Mouse (Mus musculus) macrophage (primary cell): ENCODE measurements around the gene Lmo1. TPM values are rescaled to one million over a fixed set of nuclear protein-coding genes. Genes with fewer than 3 reads are reported as not detected.
"Not testable (repeated sequence)": the region's sequence is repeated elsewhere in the genome, so short reads cannot be mapped to it uniquely, and the experiment has no call there.

Experiments
- H3K27ac ChIP-seq: fragments of 350-480 bp; formaldehyde crosslinking; 2 replicates; pipeline ENCODE4 v1.9.0; 2021
- H3K36me3 ChIP-seq: fragments of 350-480 bp; formaldehyde crosslinking; 2 replicates; pipeline ENCODE4 v1.9.0; 2021; ENCODE audit errors: inconsistent target
- H3K4me3 ChIP-seq: fragments of 350-480 bp; formaldehyde crosslinking; 2 replicates; pipeline ENCODE4 v1.9.0; 2021; ENCODE audit errors: inconsistent target
- H3K79me2 ChIP-seq: fragments of 350-480 bp; formaldehyde crosslinking; 2 replicates; pipeline ENCODE4 v1.9.0; 2021; ENCODE audit errors: inconsistent target
- WGBS: methylation state at CpG from one replicate; pipeline ENCODE4 v1.1.7; 2026; ENCODE audit warnings: inconsistent platforms; ENCODE audit not compliant: missing documents; 5-methylcytosine and 5-hydroxymethylcytosine counted together
- polyA plus RNA-seq: library from polyadenylated mRNA; stranded (reverse); fragments of 250-400 nt; gene quantifications from 3 replicates; pipeline ENCODE4 v1.2.4, GENCODE M21; 2018; ENCODE audit warnings: inconsistent platforms

Lmo1 gene
- polyA plus RNA-seq, 1 experiment from 2014 or later: not detected

DNA sequence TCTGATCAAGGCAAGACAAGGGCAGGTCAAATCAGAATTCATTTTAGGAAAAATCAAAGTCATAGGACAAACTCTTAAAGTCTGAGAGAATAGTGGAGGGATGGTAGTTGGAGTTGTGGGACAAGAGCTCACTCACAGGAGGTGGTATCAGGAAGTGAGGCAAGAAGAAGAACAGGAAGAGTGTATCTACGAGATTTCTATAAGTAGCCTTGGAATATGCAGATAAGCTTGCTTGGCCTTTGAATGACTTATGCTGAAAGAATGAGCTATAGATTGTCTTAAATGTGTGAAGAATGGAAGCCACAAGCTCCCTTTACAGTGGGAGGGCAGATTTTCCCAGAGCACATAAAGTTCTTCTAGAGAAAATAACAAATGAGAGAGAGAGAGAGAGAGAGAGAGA is 70.1 kb downstream of the Lmo1 start:
- no peak overlapping the region for H3K4me3 ChIP-seq
- 29% methylated on average over 1 of the region's 1 CpGs for WGBS
- H3K79me2 ChIP-seq: no peaks in the 10 kb centered on the region
- no peaks in the 10 kb centered on the region for H3K36me3 ChIP-seq
- no peak overlapping the region for H3K27ac ChIP-seq

GRCm38 (mm10) chr7:109101167-109101566 is 73.8 kb downstream of the Lmo1 start:
- Histone ChIP-seq H3K27ac (no peak overlapping the region), H3K79me2 (no peaks in the 10 kb centered on the region), H3K4me3 (no peak overlapping the region), H3K36me3 (no peaks in the 10 kb centered on the region)
- WGBS: 96% methylated on average over 3 of the region's 3 CpGs

GRCm38 (mm10) chr7:109098145-109099018 is 76.6 kb downstream of the Lmo1 start:
- WGBS: 44% methylated on average over 6 of the region's 6 CpGs
- Histone ChIP-seq H3K36me3 (no peaks in the 10 kb centered on the region), H3K4me3 (no peak overlapping the region), H3K79me2 (no peaks in the 10 kb centered on the region), H3K27ac (no peak overlapping the region)

- H3K79me2 ChIP-seq: no peaks in the 10 kb centered on the region
- 75% methylated on average over 7 of the region's 7 CpGs for WGBS
- H3K4me3 ChIP-seq: no peak overlapping the region
- no peaks in the 10 kb centered on the region for H3K36me3 ChIP-seq
- no peak overlapping the region for H3K27ac ChIP-seq
These were observed 77.8 kb downstream of the Lmo1 start for GRCm38 (mm10) chr7:109097203-109097602.

DNA sequence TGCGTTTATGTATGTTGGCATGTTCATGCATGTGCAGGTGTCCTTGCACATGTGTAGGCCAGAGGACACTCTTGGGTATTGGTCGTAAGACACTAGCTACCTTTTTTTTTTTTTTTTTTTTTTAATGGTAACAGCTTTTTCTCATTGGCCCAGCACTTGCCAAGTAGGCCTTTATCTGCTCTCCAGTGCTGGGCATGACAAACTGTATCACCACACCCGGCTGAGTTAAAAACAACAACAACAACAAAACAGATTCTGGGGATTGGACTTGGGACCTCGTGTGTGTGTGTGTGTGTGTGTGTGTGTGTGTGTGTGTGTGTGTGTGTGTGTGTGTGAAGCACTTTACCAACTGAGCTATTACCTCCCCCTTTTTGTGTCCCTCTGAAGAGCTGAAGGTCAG is 78.4 kb downstream of the Lmo1 start:
- Histone ChIP-seq H3K79me2 (no peaks in the 10 kb centered on the region), H3K27ac (no peak overlapping the region), H3K36me3 (no peaks in the 10 kb centered on the region), H3K4me3 (no peak overlapping the region)
- WGBS: 89% methylated on average over 4 of the region's 4 CpGs

- Histone ChIP-seq H3K36me3 (no peaks in the 10 kb centered on the region), H3K27ac (no peak overlapping the region), H3K4me3 (no peak overlapping the region), H3K79me2 (no peaks in the 10 kb centered on the region)
- WGBS: 87% methylated on average over 7 of the region's 7 CpGs
These were observed 80.7 kb downstream of the Lmo1 start for GRCm38 (mm10) chr7:109094294-109094693.

- WGBS: 80% methylated on average over 2 of the region's 2 CpGs
- not testable (repeated sequence) for H3K27ac ChIP-seq, H3K79me2 ChIP-seq, H3K36me3 ChIP-seq, H3K4me3 ChIP-seq
These were observed 83.7 kb downstream of the Lmo1 start for GRCm38 (mm10) chr7:109091316-109091715.

Other genes starting within 250 kb of the Lmo1 start
- 0.69 to 1.6 TPM (median 1.4 TPM) in 3 replicates for gene Nlrp10, start 245.0 kb downstream of the Lmo1 start, polyA plus RNA-seq
- gene Eif3f, start 240.8 kb downstream of the Lmo1 start, polyA plus RNA-seq: 60.5 to 140 TPM (median 94.6 TPM) in 3 replicates
- gene Tub, start 224.9 kb downstream of the Lmo1 start, polyA plus RNA-seq: not detected in 3 replicates
- 0.25 to 0.26 TPM (median 0.26 TPM) in 3 replicates for gene Ric3, start 91.9 kb downstream of the Lmo1 start, polyA plus RNA-seq